27 mouse cellular contexts compared by ENCODE assay signal in the genomic region with DNA sequence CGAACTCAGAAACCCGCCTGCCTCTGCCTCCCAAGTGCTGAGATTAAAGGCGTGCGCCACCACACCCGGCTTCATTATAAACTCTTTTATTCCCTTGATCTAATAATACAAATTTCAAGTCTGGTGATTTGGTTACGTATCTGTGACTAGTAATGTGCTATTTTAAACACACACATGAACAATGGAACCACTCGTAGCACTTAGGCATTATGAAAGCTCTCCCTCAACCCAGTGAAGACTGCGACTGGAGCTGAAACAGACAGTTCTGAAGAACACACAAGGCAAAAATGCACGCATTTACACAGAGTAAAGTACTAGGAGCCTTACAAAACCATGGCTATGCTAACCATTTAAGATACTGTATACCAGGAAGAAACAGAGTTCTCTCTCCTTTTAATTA. TPM values are rescaled to one million over a fixed set of nuclear protein-coding genes. Genes with fewer than 3 reads are reported as not detected.
"Had no signal": no experiment of that assay in that cellular context is flagged by ENCODE, and none has a peak within 500 bp of the region (broad histone marks: within the 10 kb centered on the region; RNA-seq: fewer than 3 reads in every experiment).

No protein-coding gene starts in this region.

- H3K36me3 ChIP-seq: intestine, embryonic 15.5 days; liver, embryonic 13.5 days; liver, embryonic 15.5 days had no signal

- H3K27ac ChIP-seq: gastrocnemius, adult 2 months; heart, embryonic 13.5 days; hindbrain, embryonic 10.5 days; hindbrain, embryonic 12.5 days; hindbrain, embryonic 14.5 days; intestine, embryonic 15.5 days; layer of hippocampus, adult 2 months; left cerebral cortex, adult 2 months; limb, embryonic 10.5 days; limb, embryonic 12.5 days; liver, embryonic 13.5 days; liver, embryonic 15.5 days had no signal

- ATAC-seq: hindbrain, embryonic 16.5 days; inflammation-experienced regulatory T-cells, adult 6 months; intestine, embryonic 15.5 days; intestine, postnatal 0 days had no signal

- H3K27me3 ChIP-seq: heart, embryonic 13.5 days; hindbrain, embryonic 12.5 days; intestine, embryonic 15.5 days; limb, embryonic 12.5 days; liver, embryonic 13.5 days; liver, embryonic 15.5 days had no signal

- H3K9ac ChIP-seq: heart, embryonic 13.5 days; hindbrain, embryonic 12.5 days; hindbrain, embryonic 14.5 days; intestine, embryonic 15.5 days; limb, embryonic 12.5 days; liver, embryonic 13.5 days; liver, embryonic 15.5 days had no signal

- H3K9me3 ChIP-seq: heart, embryonic 13.5 days; hindbrain, embryonic 10.5 days; hindbrain, embryonic 12.5 days; intestine, embryonic 15.5 days; limb, embryonic 10.5 days; limb, embryonic 12.5 days; liver, embryonic 13.5 days; liver, embryonic 15.5 days had no signal

- DNase-seq: gastrocnemius, adult 2 months; gastrocnemius, postnatal 10 days; gastrocnemius, postnatal 25 days; heart, postnatal 10 days; heart, postnatal 36 days; kidney, adult 18-20 months; kidney, adult 8-10 months; kidney, postnatal 10 days; kidney, postnatal 25 days; kidney, postnatal 4 days; liver; liver, embryonic 13.5 days had no signal

- H3K4me2 ChIP-seq: heart, embryonic 11.5 days; heart, embryonic 13.5 days; hindbrain, embryonic 12.5 days; hindbrain, embryonic 14.5 days; intestine, embryonic 15.5 days; limb, embryonic 12.5 days; liver, embryonic 11.5 days; liver, embryonic 13.5 days; liver, embryonic 15.5 days had no signal

- H3K4me3 ChIP-seq: gastrocnemius, adult 2 months; heart, embryonic 13.5 days; hindbrain, embryonic 10.5 days; hindbrain, embryonic 12.5 days; intestine, embryonic 15.5 days; layer of hippocampus, adult 2 months; left cerebral cortex, adult 2 months; limb, embryonic 10.5 days; limb, embryonic 12.5 days; liver, embryonic 13.5 days; liver, embryonic 15.5 days had no signal

RNA-seq across cellular contexts. Expression of gene Ska3, which starts 51.9 kb away (rescaled TPM):
- total RNA-seq: gastrocnemius, adult 2 months had no signal
